Mouse (Mus musculus) c-Kit-positive CD71-negative TER-119-negative erythroid progenitor cells, embryonic 14.5 days (primary cell): ENCODE results near the gene Tmem37.

Experiments
- DNase-seq: peaks from one replicate; pipeline ENCODE4 v3.0.0-alpha.2; 2013; ENCODE audit warnings: low read depth

Gene Tmem37

GRCm38 (mm10) chr1:120018900-120019299 lies 55.0 kb downstream of the Tmem37 start:
- no peak for DNase-seq
